Mouse (Mus musculus) liver, adult 2 months (tissue): Measurements from ENCODE around the gene Ttpal.

ENCODE experiments used
- CTCF ChIP-seq: fragments of 200-500 bp; IDR thresholded peaks from 2 replicates; pipeline ENCODE4 v1.5.1; 2011; ENCODE audit warnings: low read depth, low read length, control low read depth
- POLR2A ChIP-seq: fragments of 200-500 bp; IDR thresholded peaks from 2 replicates; pipeline ENCODE4 v1.6.1; 2011; ENCODE audit warnings: low read length, control low read depth; ENCODE audit not compliant: insufficient read depth; ENCODE audit errors: extremely low read depth

- no peak for TF ChIP-seq CTCF
- TF ChIP-seq POLR2A: no peak
Measured at GRCm38 (mm10) chr2:163615906-163616651, 14.0 kb downstream of the Ttpal start.
